Mouse (Mus musculus): Measurements from ENCODE around the gene Paf1.

DNA sequence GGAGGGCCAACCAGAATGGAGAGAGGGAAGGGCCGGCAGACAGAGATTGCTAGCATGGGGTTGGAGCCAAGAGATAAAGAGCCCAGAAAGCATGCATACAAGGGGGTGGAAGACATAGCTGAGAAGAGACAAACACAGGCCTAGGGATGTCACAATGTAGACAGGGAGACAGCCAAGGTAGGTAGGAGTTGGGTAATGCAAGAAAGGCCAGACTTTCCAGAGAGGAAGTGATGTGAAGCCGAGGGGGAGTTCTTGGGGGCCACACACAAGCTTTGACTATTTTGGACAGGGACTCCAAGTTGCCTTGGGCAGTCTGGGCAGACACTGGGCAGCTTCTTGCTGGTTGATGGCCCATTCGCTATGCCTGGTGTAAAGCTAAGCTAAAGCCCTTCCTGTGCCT, 9.2 kb downstream of the Paf1 start:
- TF ChIP-seq GATA1 (IDR thresholded peaks at IDR 0.05; ENCODE audit: low read length) (no peak), TAL1 (IDR thresholded peaks at IDR 0.05; ENCODE audit: low read length) (no peak)

Measured in erythroblast, embryonic 14.5 days (primary cell).